Mouse (Mus musculus): ENCODE measurements at regions not wholly inside any gene's neighbourhood (a gene's known extent, or its start where the extent isn't known, plus 50 kb on each side); places are given as distances from the start of the nearest gene placed in this dataset.

- H3K4me3 ChIP-seq (ENCODE audit: insufficient read depth, poor library complexity, severe bottlenecking), result no peak overlapping the region
- H3K79me2 ChIP-seq (ENCODE audit: control insufficient read depth, insufficient read depth), result no peaks in the 10 kb centered on the region
- TF ChIP-seq USF1 (IDR thresholded peaks at IDR 0.05; ENCODE audit: low read depth), result no peak
- no peak for TF ChIP-seq FOSL1 (IDR thresholded peaks at IDR 0.05; ENCODE audit: insufficient read depth, low read length, poor library complexity, severe bottlenecking)
- TF ChIP-seq CTCF (IDR thresholded peaks at IDR 0.05; ENCODE audit: control insufficient read depth, insufficient read depth, insufficient read length), result no peak
- TF ChIP-seq MYOD1 (IDR thresholded peaks at IDR 0.05; ENCODE audit: control insufficient read depth, insufficient read length, low read depth), result no peak
- TF ChIP-seq CEBPB (IDR thresholded peaks at IDR 0.05; ENCODE audit: low read depth), result no peak
- TF ChIP-seq MYOG (IDR thresholded peaks at IDR 0.05; ENCODE audit: control insufficient read depth, extremely low read depth, insufficient read length), result no peak
- no peak for TF ChIP-seq MAX (IDR thresholded peaks at IDR 0.05)
- H3K79me3 ChIP-seq (ENCODE audit: low read depth), result no peaks in the 10 kb centered on the region
- H3ac ChIP-seq (ENCODE audit: control insufficient read depth, insufficient read length, low read depth), result no peak overlapping the region
- no peaks in the 10 kb centered on the region for H3K36me3 ChIP-seq (ENCODE audit: control insufficient read depth, insufficient read depth)
- no peaks in the 10 kb centered on the region for H3K27me3 ChIP-seq (ENCODE audit: control insufficient read depth, insufficient read depth, insufficient read length)
Observed at GRCm38 (mm10) chr1:77053837-77054540, 460.9 kb downstream of the Epha4 start.

GRCm38 (mm10) chr1:77062468-77062867 lies 452.4 kb downstream of the Epha4 start:
- no peaks in the 10 kb centered on the region for H3K36me3 ChIP-seq (ENCODE audit: control insufficient read depth, insufficient read depth)
- H3K79me2 ChIP-seq (ENCODE audit: control insufficient read depth, insufficient read depth), result no peaks in the 10 kb centered on the region
- no peak overlapping the region for H3ac ChIP-seq (ENCODE audit: control insufficient read depth, insufficient read length, low read depth)
- H3K27me3 ChIP-seq (ENCODE audit: control insufficient read depth, insufficient read depth, insufficient read length), result no peaks in the 10 kb centered on the region
- TF ChIP-seq CEBPB (IDR thresholded peaks at IDR 0.05; ENCODE audit: low read depth), result no peak
- no peak for TF ChIP-seq FOSL1 (IDR thresholded peaks at IDR 0.05; ENCODE audit: insufficient read depth, low read length, poor library complexity, severe bottlenecking)
- no peak for TF ChIP-seq MYOD1 (IDR thresholded peaks at IDR 0.05; ENCODE audit: control insufficient read depth, insufficient read length, low read depth)
- no peak for TF ChIP-seq USF1 (IDR thresholded peaks at IDR 0.05; ENCODE audit: low read depth)
- TF ChIP-seq MYOG (IDR thresholded peaks at IDR 0.05; ENCODE audit: control insufficient read depth, extremely low read depth, insufficient read length), result no peak
- TF ChIP-seq CTCF (IDR thresholded peaks at IDR 0.05; ENCODE audit: control insufficient read depth, insufficient read depth, insufficient read length), result no peak
- no peak for TF ChIP-seq MAX (IDR thresholded peaks at IDR 0.05)
- no peak overlapping the region for H3K4me3 ChIP-seq (ENCODE audit: insufficient read depth, poor library complexity, severe bottlenecking)
- no peaks in the 10 kb centered on the region for H3K79me3 ChIP-seq (ENCODE audit: low read depth)

- H3ac ChIP-seq (ENCODE audit: control insufficient read depth, insufficient read length, low read depth), result no peak overlapping the region
- no peak overlapping the region for H3K4me3 ChIP-seq (ENCODE audit: insufficient read depth, poor library complexity, severe bottlenecking)
- H3K79me2 ChIP-seq (ENCODE audit: control insufficient read depth, insufficient read depth), result no peaks in the 10 kb centered on the region
- TF ChIP-seq MYOD1 (IDR thresholded peaks at IDR 0.05; ENCODE audit: control insufficient read depth, insufficient read length, low read depth), result no peak
- no peak for TF ChIP-seq CTCF (IDR thresholded peaks at IDR 0.05; ENCODE audit: control insufficient read depth, insufficient read depth, insufficient read length)
- no peak for TF ChIP-seq USF1 (IDR thresholded peaks at IDR 0.05; ENCODE audit: low read depth)
- no peak for TF ChIP-seq CEBPB (IDR thresholded peaks at IDR 0.05; ENCODE audit: low read depth)
- no peak for TF ChIP-seq FOSL1 (IDR thresholded peaks at IDR 0.05; ENCODE audit: insufficient read depth, low read length, poor library complexity, severe bottlenecking)
- TF ChIP-seq MYOG (IDR thresholded peaks at IDR 0.05; ENCODE audit: control insufficient read depth, extremely low read depth, insufficient read length), result no peak
- no peak for TF ChIP-seq MAX (IDR thresholded peaks at IDR 0.05)
- H3K27me3 ChIP-seq (ENCODE audit: control insufficient read depth, insufficient read depth, insufficient read length), result no peaks in the 10 kb centered on the region
- H3K79me3 ChIP-seq (ENCODE audit: low read depth), result no peaks in the 10 kb centered on the region
- no peaks in the 10 kb centered on the region for H3K36me3 ChIP-seq (ENCODE audit: control insufficient read depth, insufficient read depth)
Observed at GRCm38 (mm10) chr1:77073071-77073470, 441.8 kb downstream of the Epha4 start.

- H3K4me3 ChIP-seq (ENCODE audit: insufficient read depth, poor library complexity, severe bottlenecking), result no peak overlapping the region
Observed at GRCm38 (mm10) chr1:77074926-77075885, 439.7 kb downstream of the Epha4 start.

DNA sequence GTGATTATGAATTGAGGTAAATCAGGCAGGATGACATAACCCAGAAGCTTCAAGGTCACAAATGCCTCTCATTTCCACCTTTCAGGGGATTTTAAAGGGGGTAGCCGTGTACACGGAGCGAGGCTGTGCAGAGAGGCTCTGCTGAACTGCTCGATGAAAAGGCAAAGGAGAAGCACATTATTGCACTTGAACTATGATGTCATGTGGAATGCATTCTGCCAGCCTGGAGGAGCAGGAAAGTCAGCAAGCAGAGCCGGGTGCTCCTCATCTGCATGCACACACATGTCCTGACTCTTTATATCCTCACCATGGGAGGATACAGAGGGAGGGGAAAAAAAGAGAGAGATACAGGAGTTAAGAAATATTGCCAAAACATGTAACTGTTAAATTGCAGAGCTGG lies 434.1 kb downstream of the Epha4 start:
- no peaks in the 10 kb centered on the region for H3K79me2 ChIP-seq (ENCODE audit: control insufficient read depth, insufficient read depth)
- H3ac ChIP-seq (ENCODE audit: control insufficient read depth, insufficient read length, low read depth), result no peak overlapping the region
- H3K4me3 ChIP-seq (ENCODE audit: insufficient read depth, poor library complexity, severe bottlenecking), result no peak overlapping the region
- H3K79me3 ChIP-seq (ENCODE audit: low read depth), result no peaks in the 10 kb centered on the region
- no peak for TF ChIP-seq USF1 (IDR thresholded peaks at IDR 0.05; ENCODE audit: low read depth)
- TF ChIP-seq MAX (IDR thresholded peaks at IDR 0.05), result no peak
- TF ChIP-seq CTCF (IDR thresholded peaks at IDR 0.05; ENCODE audit: control insufficient read depth, insufficient read depth, insufficient read length), result no peak
- no peak for TF ChIP-seq CEBPB (IDR thresholded peaks at IDR 0.05; ENCODE audit: low read depth)
- TF ChIP-seq FOSL1 (IDR thresholded peaks at IDR 0.05; ENCODE audit: insufficient read depth, low read length, poor library complexity, severe bottlenecking), result no peak
- TF ChIP-seq MYOD1 (IDR thresholded peaks at IDR 0.05; ENCODE audit: control insufficient read depth, insufficient read length, low read depth), result no peak
- TF ChIP-seq MYOG (IDR thresholded peaks at IDR 0.05; ENCODE audit: control insufficient read depth, extremely low read depth, insufficient read length), result no peak
- no peaks in the 10 kb centered on the region for H3K36me3 ChIP-seq (ENCODE audit: control insufficient read depth, insufficient read depth)
- H3K27me3 ChIP-seq (ENCODE audit: control insufficient read depth, insufficient read depth, insufficient read length), result no peaks in the 10 kb centered on the region

More at GRCm38 (mm10) chr1:77074926-77075885, 439.7 kb downstream of the Epha4 start:
- no peak for TF ChIP-seq MYOD1 (IDR thresholded peaks at IDR 0.05; ENCODE audit: control insufficient read depth, insufficient read length, low read depth)
- TF ChIP-seq CEBPB (IDR thresholded peaks at IDR 0.05; ENCODE audit: low read depth), result no peak
- no peak for TF ChIP-seq MAX (IDR thresholded peaks at IDR 0.05)
- no peak for TF ChIP-seq MYOG (IDR thresholded peaks at IDR 0.05; ENCODE audit: control insufficient read depth, extremely low read depth, insufficient read length)
- TF ChIP-seq CTCF (IDR thresholded peaks at IDR 0.05; ENCODE audit: control insufficient read depth, insufficient read depth, insufficient read length), result no peak
- TF ChIP-seq USF1 (IDR thresholded peaks at IDR 0.05; ENCODE audit: low read depth), result no peak
- TF ChIP-seq FOSL1 (IDR thresholded peaks at IDR 0.05; ENCODE audit: insufficient read depth, low read length, poor library complexity, severe bottlenecking), result no peak
- H3K27me3 ChIP-seq (ENCODE audit: control insufficient read depth, insufficient read depth, insufficient read length), result no peaks in the 10 kb centered on the region
- H3K36me3 ChIP-seq (ENCODE audit: control insufficient read depth, insufficient read depth), result no peaks in the 10 kb centered on the region
- no peaks in the 10 kb centered on the region for H3K79me3 ChIP-seq (ENCODE audit: low read depth)
- H3K79me2 ChIP-seq (ENCODE audit: control insufficient read depth, insufficient read depth), result no peaks in the 10 kb centered on the region
- H3ac ChIP-seq (ENCODE audit: control insufficient read depth, insufficient read length, low read depth), result no peak overlapping the region

Measured in C2C12 (cell line).